Mouse (Mus musculus) bone marrow, adult 2 months (tissue): ENCODE results near the gene Mrpl43.

Experiments used
- CTCF ChIP-seq: fragments of 200-500 bp; IDR thresholded peaks from 2 replicates; pipeline ENCODE4 v1.5.1; 2011; ENCODE audit warnings: low read length, control low read depth; ENCODE audit not compliant: control insufficient read depth, insufficient read depth
- POLR2A ChIP-seq: fragments of 200-500 bp; IDR thresholded peaks from 2 replicates; pipeline ENCODE4 v1.6.1; 2011; ENCODE audit warnings: low read depth, mild to moderate bottlenecking, control low read depth, low read length, borderline replicate concordance; ENCODE audit not compliant: control insufficient read depth

DNA sequence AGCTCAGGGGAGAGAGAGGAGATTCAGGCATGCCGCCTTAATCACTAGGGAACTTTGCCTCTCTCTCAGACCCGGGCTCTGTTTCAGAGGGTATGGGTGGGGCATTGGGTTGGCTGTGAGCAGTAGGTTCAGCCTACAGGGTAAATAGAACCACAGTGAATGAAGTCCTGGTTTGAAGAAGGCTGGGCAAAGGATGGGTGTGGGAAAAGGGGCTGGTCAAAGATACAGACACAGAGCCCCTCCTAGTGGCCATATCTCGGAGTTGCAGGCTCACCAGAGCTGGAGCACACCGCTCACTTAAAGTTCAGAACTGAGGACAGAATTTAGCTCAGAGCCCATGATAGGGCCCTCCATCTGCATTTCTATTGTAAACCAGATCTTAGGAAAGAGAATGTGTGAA is 25.5 kb upstream of the Mrpl43 start:
- TF ChIP-seq CTCF (peak; percentile 80), POLR2A (no peak)
